Mouse (Mus musculus) kidney, postnatal 0 days (tissue): ENCODE measurements around the gene Ccdc69. TPM values are rescaled to one million over a fixed set of nuclear protein-coding genes. Genes with fewer than 3 reads are reported as not detected.

Experiments used
- ATAC-seq: fragments of 200-750 bp; cut with Nextera tagmentation; replicated peaks from 2 replicates; pipeline ENCODE4 v1.8.0; 2017; ENCODE audit warnings: low read depth, moderate number of reproducible peaks, moderate TSS enrichment, moderate library complexity; ENCODE audit not compliant: low FRiP score
- DNase-seq: peaks from one replicate; pipeline ENCODE4 v3.0.0-alpha.2; 2016; ENCODE audit warnings: low spot score
- H3K27ac ChIP-seq: fragments of 300-500 bp; sonication (generic); 2 replicates; pipeline ENCODE4 v1.5.1; 2014; ENCODE audit warnings: mild to moderate bottlenecking
- H3K27me3 ChIP-seq: fragments of 300-500 bp; sonication (generic); 2 replicates; pipeline ENCODE4 v1.6.1; 2014; ENCODE audit warnings: low read length, mixed read lengths; ENCODE audit not compliant: insufficient read depth
- H3K36me3 ChIP-seq: fragments of 300-500 bp; sonication (generic); 2 replicates; pipeline ENCODE4 v1.6.1; 2014; ENCODE audit warnings: low read length, mixed read lengths; ENCODE audit not compliant: insufficient read depth
- H3K4me1 ChIP-seq: fragments of 300-500 bp; sonication (generic); replicated peaks from 2 replicates; pipeline ENCODE4 v1.6.1; 2014; ENCODE audit warnings: antibody characterized with exemption, low read length, mixed read lengths; ENCODE audit not compliant: insufficient read depth
- H3K4me2 ChIP-seq: fragments of 300-500 bp; sonication (generic); 2 replicates; pipeline ENCODE4 v1.6.1; 2014; ENCODE audit warnings: mild to moderate bottlenecking, low read length, moderate library complexity, mixed read lengths
- H3K4me3 ChIP-seq: fragments of 300-500 bp; sonication (generic); replicated peaks from 2 replicates; pipeline ENCODE4 v1.5.1; 2014; ENCODE audit warnings: low read depth, low read length
- H3K9ac ChIP-seq: fragments of 300-500 bp; sonication (generic); 2 replicates; pipeline ENCODE4 v1.6.1; 2014; ENCODE audit warnings: low read depth, low read length
- H3K9me3 ChIP-seq: fragments of 300-500 bp; sonication (generic); replicated peaks from 2 replicates; pipeline ENCODE4 v1.6.1; 2016; ENCODE audit warnings: low read length, inconsistent platforms, mixed read lengths
- CTCF ChIP-seq: IDR thresholded peaks from 2 replicates; pipeline ENCODE4 v1.5.1; 2016; ENCODE audit warnings: antibody characterized with exemption, low read depth, mild to moderate bottlenecking, moderate library complexity
- WGBS: fragments of 180-500 bp; shearing (Covaris S2); extraction: QIAGEN DNeasy Blood & Tissue Kit; methylation state at CpG from one replicate; pipeline ENCODE4 v1.1.7; 2014; 5-methylcytosine and 5-hydroxymethylcytosine counted together
- polyA plus RNA-seq: library from polyadenylated mRNA; unstranded; fragments of >200 nt; fragmentation: Nextera tagmentation; extraction: Ambion mirVana; gene quantifications from 2 replicates; pipeline ENCODE4 v1.2.1, GENCODE M21; 2015

Ccdc69 gene
- polyA plus RNA-seq, 1 experiment from 2014 or later = 2.5 TPM

- Histone ChIP-seq H3K4me3 (no peak overlapping the region), H3K36me3 (no peaks in the 10 kb centered on the region), H3K27me3 (no peaks in the 10 kb centered on the region), H3K4me2 (no peak overlapping the region), H3K4me1 (peaks cover 41% of the 10 kb centered on the region), H3K9ac (no peak overlapping the region), H3K27ac (peak overlapping the region; percentile 71), H3K9me3 (no peaks in the 10 kb centered on the region)
- DNase-seq (no peak), ATAC-seq (no peak)
- 70% methylated on average over 2 of the region's 2 CpGs for WGBS
- TF ChIP-seq CTCF = no peak
Observed at GRCm38 (mm10) chr11:55027204-55027855, 50.6 kb downstream of the Ccdc69 start.

GRCm38 (mm10) chr11:55025896-55026295, 52.0 kb downstream of the Ccdc69 start:
- H3K9ac ChIP-seq = no peak overlapping the region
- ATAC-seq = no peak
- no peaks in the 10 kb centered on the region for H3K9me3 ChIP-seq
- no peak overlapping the region for H3K4me2 ChIP-seq
- H3K36me3 ChIP-seq = no peaks in the 10 kb centered on the region
- no peaks in the 10 kb centered on the region for H3K27me3 ChIP-seq
- H3K4me1 ChIP-seq = peaks cover 50% of the 10 kb centered on the region
- no peak overlapping the region for H3K4me3 ChIP-seq
- no peak for DNase-seq
- H3K27ac ChIP-seq = no peak overlapping the region
- WGBS = 87% methylated on average over 4 of the region's 4 CpGs
- no peak for TF ChIP-seq CTCF

- Histone ChIP-seq H3K4me2 (peak overlapping the region; percentile 30), H3K27ac (peak overlapping the region; percentile 93), H3K27me3 (no peaks in the 10 kb centered on the region), H3K9ac (peak overlapping the region; percentile 4; the same call in 1 of the 2 replicates), H3K36me3 (peaks cover 8% of the 10 kb centered on the region; the same call in 1 of the 2 replicates), H3K4me3 (no peak overlapping the region), H3K9me3 (no peaks in the 10 kb centered on the region), H3K4me1 (peaks cover 44% of the 10 kb centered on the region)
- ATAC-seq = no peak
- DNase-seq = no peak
- TF ChIP-seq CTCF = no peak
- 61% methylated on average over 3 of the region's 3 CpGs for WGBS
Observed at GRCm38 (mm10) chr11:55023583-55023982, 54.3 kb downstream of the Ccdc69 start.

- H3K27me3 ChIP-seq = no peaks in the 10 kb centered on the region
- H3K4me2 ChIP-seq = peak overlapping the region; percentile 30
- H3K9me3 ChIP-seq = no peaks in the 10 kb centered on the region
- TF ChIP-seq CTCF = no peak
- peak; percentile 93 for DNase-seq
- ATAC-seq = peak; percentile 82
- H3K9ac ChIP-seq = peak overlapping the region; percentile 4; the same call in 1 of the 2 replicates
- peaks cover 8% of the 10 kb centered on the region; the same call in 1 of the 2 replicates for H3K36me3 ChIP-seq
- peak overlapping the region; percentile 93 for H3K27ac ChIP-seq
- no peak overlapping the region for H3K4me3 ChIP-seq
- 1% methylated on average over 10 of the region's 10 CpGs for WGBS
- peaks cover 39% of the 10 kb centered on the region for H3K4me1 ChIP-seq
Observed at GRCm38 (mm10) chr11:55023049-55023564, 54.8 kb downstream of the Ccdc69 start.

- 53% methylated on average over 5 of the region's 5 CpGs for WGBS
- H3K36me3 ChIP-seq = peaks cover 8% of the 10 kb centered on the region; the same call in 1 of the 2 replicates
- DNase-seq (no peak), ATAC-seq (peak; percentile 18)
- H3K27me3 ChIP-seq = no peaks in the 10 kb centered on the region
- H3K4me3 ChIP-seq = no peak overlapping the region
- H3K9me3 ChIP-seq = no peaks in the 10 kb centered on the region
- H3K27ac ChIP-seq = peak overlapping the region; percentile 93
- no peak for TF ChIP-seq CTCF
- no peak overlapping the region for H3K9ac ChIP-seq
- peaks cover 36% of the 10 kb centered on the region for H3K4me1 ChIP-seq
- peak overlapping the region; percentile 30; the same call in 1 of the 2 replicates for H3K4me2 ChIP-seq
Observed at GRCm38 (mm10) chr11:55022508-55022907, 55.4 kb downstream of the Ccdc69 start.

GRCm38 (mm10) chr11:55021859-55022258, 56.1 kb downstream of the Ccdc69 start:
- Histone ChIP-seq H3K9ac (no peak overlapping the region), H3K4me2 (no peak overlapping the region), H3K4me3 (no peak overlapping the region), H3K9me3 (no peaks in the 10 kb centered on the region), H3K27ac (peak overlapping the region; percentile 93; the same call in 1 of the 2 replicates), H3K36me3 (peaks cover 8% of the 10 kb centered on the region; the same call in 1 of the 2 replicates), H3K27me3 (no peaks in the 10 kb centered on the region), H3K4me1 (peaks cover 36% of the 10 kb centered on the region)
- TF ChIP-seq CTCF = no peak
- no peak for ATAC-seq
- DNase-seq = peak; percentile 39
- 32% methylated on average over 6 of the region's 6 CpGs for WGBS
